ENCODE assay signal across 8 mouse cellular contexts in the genomic region with DNA sequence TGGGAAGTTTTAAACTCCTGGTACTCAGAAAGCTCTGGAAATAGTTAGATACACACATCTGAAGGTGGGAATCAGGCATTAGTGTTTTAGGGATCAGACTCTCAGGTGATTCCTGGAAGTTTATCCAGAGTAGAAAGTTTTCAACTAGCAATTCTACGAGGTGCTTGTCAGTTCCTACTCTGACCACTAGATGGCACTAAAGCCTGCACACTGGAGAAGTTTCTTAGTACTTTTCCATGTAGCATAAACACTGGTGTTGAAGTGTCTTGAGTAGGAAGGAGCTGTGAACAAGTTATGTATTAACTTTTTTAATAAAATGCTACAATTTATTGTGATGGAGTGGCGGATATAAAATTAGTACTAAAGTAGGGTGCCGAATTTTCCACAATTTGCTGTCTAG.
DNase-seq lines count a peak whose midpoint lies in the region; ATAC-seq and TF ChIP-seq lines count a peak whose summit lies in the region.

No protein-coding gene starts in this region.

- no peak overlapping the region for H3K27ac ChIP-seq in kidney, embryonic 14.5 days (ENCODE audit: low read depth, low read length)
- no peak overlapping the region for H3K27ac ChIP-seq in MEL (ENCODE audit: control insufficient read depth, low read depth, low read length)
- H3K27ac ChIP-seq in gastrocnemius, adult 2 months, result no peak overlapping the region
- H3K27ac ChIP-seq in neural tube, embryonic 11.5 days (ENCODE audit: low read depth, low read length), result no peak overlapping the region

- no peaks in the 10 kb centered on the region for H3K9me3 ChIP-seq in kidney, embryonic 14.5 days (ENCODE audit: control insufficient read depth, low read length)
- H3K9me3 ChIP-seq in MEL (replicated peaks; ENCODE audit: insufficient read depth, low read length), result no peaks in the 10 kb centered on the region
- no peaks in the 10 kb centered on the region for H3K9me3 ChIP-seq in neural tube, embryonic 11.5 days (ENCODE audit: control insufficient read depth, low read length)

- no peak for TF ChIP-seq EP300 in MEL (IDR thresholded peaks at IDR 0.05; ENCODE audit: low read depth in 1 of 2, low read length in 2 of 2)

- no peaks in the 10 kb centered on the region for H3K4me1 ChIP-seq in kidney, embryonic 14.5 days (ENCODE audit: control insufficient read depth, insufficient read depth, low read length)
- no peaks in the 10 kb centered on the region for H3K4me1 ChIP-seq in MEL (ENCODE audit: control insufficient read depth in 1 of 2, insufficient read depth in 2 of 2, low read length in 2 of 2)
- no peaks in the 10 kb centered on the region for H3K4me1 ChIP-seq in neural tube, embryonic 11.5 days (ENCODE audit: control insufficient read depth, insufficient read depth, low read length)

- peak; percentile 50 to 86 (median 84) for TF ChIP-seq CTCF in MEL (IDR thresholded peaks at IDR 0.05 in 2 of 3, conservative IDR thresholded peaks at IDR 0.05 in 1 of 3; ENCODE audit: control insufficient read depth in 1 of 3, insufficient read depth in 1 of 3, low read depth in 2 of 3, low read length in 3 of 3, poor library complexity in 1 of 3, severe bottlenecking in 1 of 3)
- TF ChIP-seq CTCF in gastrocnemius, adult 2 months (IDR thresholded peaks at IDR 0.05), result peak; percentile 99; the same call in 1 of the 2 replicates

- no peaks in the 10 kb centered on the region for H3K79me2 ChIP-seq in MEL (ENCODE audit: control insufficient read depth, insufficient read depth, low read length, poor library complexity)

- H3K36me3 ChIP-seq in kidney, embryonic 14.5 days (ENCODE audit: control insufficient read depth, insufficient read depth, low read length), result no peaks in the 10 kb centered on the region
- H3K36me3 ChIP-seq in MEL (ENCODE audit: control insufficient read depth in 1 of 2, insufficient read depth in 2 of 2, low read length in 2 of 2), result no peaks in the 10 kb centered on the region
- H3K36me3 ChIP-seq in neural tube, embryonic 11.5 days (ENCODE audit: control insufficient read depth, insufficient read depth, low read length), result no peaks in the 10 kb centered on the region

- peak; percentile 77 for TF ChIP-seq RAD21 in MEL (IDR thresholded peaks at IDR 0.05; ENCODE audit: low read depth, low read length)

- H3K4me2 ChIP-seq in kidney, embryonic 14.5 days (replicated peaks; ENCODE audit: low read depth, low read length), result no peak overlapping the region
- no peak overlapping the region for H3K4me2 ChIP-seq in neural tube, embryonic 11.5 days (ENCODE audit: low read depth)

- no peak for ATAC-seq in kidney, embryonic 14.5 days (ENCODE audit: low FRiP score, low TSS enrichment)
- ATAC-seq in neural tube, embryonic 11.5 days (ENCODE audit: insufficient read depth, low FRiP score, low TSS enrichment), result no peak

- DNase-seq in kidney, adult 18-20 months, result peak; percentile 41
- DNase-seq in MEL (ENCODE audit: low read depth, low spot score), result peak; percentile 63
- DNase-seq in c-Kit-negative CD71-positive TER-119-positive erythroid progenitor cells, embryonic 14.5 days (ENCODE audit: low read depth, low spot score), result peak; percentile 29
- DNase-seq in gastrocnemius, adult 2 months, result peak; percentile 51
- DNase-seq in left cerebral cortex, postnatal 14 days (ENCODE audit: low spot score in 2 of 2), result peak; percentile 67 to 81
- DNase-seq in neural tube, embryonic 11.5 days (ENCODE audit: low spot score), result peak; percentile 46
- DNase-seq in spleen, adult 12 weeks (ENCODE audit: low spot score), result no peak

- TF ChIP-seq POLR2A in MEL (IDR thresholded peaks at IDR 0.05; ENCODE audit: control insufficient read depth in 1 of 2, insufficient read depth in 1 of 2, low read depth in 1 of 2, low read length in 2 of 2, poor library complexity in 1 of 2), result no peak

- H3K4me3 ChIP-seq in kidney, embryonic 14.5 days (ENCODE audit: low read length), result no peak overlapping the region
- no peak overlapping the region for H3K4me3 ChIP-seq in MEL (ENCODE audit: control insufficient read depth in 1 of 2, insufficient read depth in 1 of 2, low read depth in 2 of 2, low read length in 2 of 2)
- H3K4me3 ChIP-seq in gastrocnemius, adult 2 months, result no peak overlapping the region; the same call in 1 of the 2 replicates
- no peak overlapping the region for H3K4me3 ChIP-seq in neural tube, embryonic 11.5 days (ENCODE audit: low read depth, low read length)

- H3K27me3 ChIP-seq in kidney, embryonic 14.5 days (ENCODE audit: control insufficient read depth, insufficient read depth, low read length), result no peaks in the 10 kb centered on the region
- no peaks in the 10 kb centered on the region; a peak in 1 of 4 replicates for H3K27me3 ChIP-seq in MEL (ENCODE audit: control insufficient read depth in 1 of 2, insufficient read depth in 2 of 2, low read length in 2 of 2)
- no peaks in the 10 kb centered on the region for H3K27me3 ChIP-seq in neural tube, embryonic 11.5 days (ENCODE audit: control insufficient read depth, insufficient read depth, low read length)

- H3K9ac ChIP-seq in kidney, embryonic 14.5 days (ENCODE audit: low read depth, low read length), result no peak overlapping the region
- no peak overlapping the region for H3K9ac ChIP-seq in MEL (ENCODE audit: control insufficient read depth, low read depth, low read length, poor library complexity, severe bottlenecking)
- no peak overlapping the region for H3K9ac ChIP-seq in neural tube, embryonic 11.5 days (ENCODE audit: low read length)

- 26% methylated on average over 3 of the region's 3 CpGs for WGBS in kidney, embryonic 14.5 days
- 24% methylated on average over 3 of the region's 3 CpGs for WGBS in neural tube, embryonic 11.5 days

- intact Hi-C loops in gastrocnemius, adult 2 months (cut with DNase I), result loop anchor here (10.0 kb wide), 1 partner anchor 141 kb away; a partner anchor contains a TSS
- intact Hi-C loops in left cerebral cortex, postnatal 14 days (cut with DNase I), result no loop called here

TF ChIP-seq in MEL, 35 proteins besides CTCF, POLR2A, EP300 and RAD21:
- TF ChIP-seq TBP (IDR thresholded peaks at IDR 0.05; ENCODE audit: low read depth, low read length), result no peak
- peak; percentile 68 for TF ChIP-seq SMC3 (IDR thresholded peaks at IDR 0.05; ENCODE audit: low read depth, low read length)
